Mouse (Mus musculus) hindbrain, postnatal 0 days (tissue): ENCODE measurements around the gene Ehmt1. TPM values are rescaled to one million over a fixed set of nuclear protein-coding genes. Genes with fewer than 3 reads are reported as not detected.

Experiments
- ATAC-seq: fragments of 200-750 bp; cut with Nextera tagmentation; 2 replicates; pipeline ENCODE4 v1.8.0; 2017; ENCODE audit warnings: mild to moderate bottlenecking, moderate TSS enrichment, moderate library complexity
- DNase-seq: peaks from one replicate; pipeline ENCODE4 v3.0.0-alpha.2; 2015; ENCODE audit warnings: low spot score
- H3K27ac ChIP-seq: fragments of 300-500 bp; sonication (generic); 2 replicates; pipeline ENCODE4 v1.5.1; 2014; ENCODE audit warnings: mild to moderate bottlenecking
- H3K27me3 ChIP-seq: fragments of 300-500 bp; sonication (generic); 2 replicates; pipeline ENCODE4 v1.6.1; 2014; ENCODE audit warnings: low read length, mixed read lengths; ENCODE audit not compliant: insufficient read depth
- H3K36me3 ChIP-seq: fragments of 300-500 bp; sonication (generic); 2 replicates; pipeline ENCODE4 v1.6.1; 2014; ENCODE audit warnings: low read length, mixed read lengths; ENCODE audit not compliant: insufficient read depth
- H3K4me1 ChIP-seq: fragments of 300-500 bp; sonication (generic); 2 replicates; pipeline ENCODE4 v1.6.1; 2014; ENCODE audit warnings: antibody characterized with exemption, low read length, mixed read lengths; ENCODE audit not compliant: insufficient read depth
- H3K4me2 ChIP-seq: fragments of 300-500 bp; sonication (generic); 2 replicates; pipeline ENCODE4 v1.6.1; 2014; ENCODE audit warnings: low read depth, mild to moderate bottlenecking, low read length, moderate library complexity, mixed read lengths
- H3K4me3 ChIP-seq: fragments of 300-500 bp; sonication (generic); 2 replicates; pipeline ENCODE4 v1.5.1; 2014; ENCODE audit warnings: low read length
- H3K9ac ChIP-seq: fragments of 300-500 bp; sonication (generic); replicated peaks from 2 replicates; pipeline ENCODE4 v1.6.1; 2014; ENCODE audit warnings: mild to moderate bottlenecking, low read length, moderate library complexity, mixed read lengths
- H3K9me3 ChIP-seq: fragments of 300-500 bp; sonication (generic); 2 replicates; pipeline ENCODE4 v1.6.1; 2016; ENCODE audit warnings: low read length, mixed read lengths
- CTCF ChIP-seq: IDR thresholded peaks from 2 replicates; pipeline ENCODE4 v1.5.1; 2016; ENCODE audit warnings: antibody characterized with exemption, control low read depth, low read depth
- WGBS: fragments of 180-500 bp; shearing (Covaris S2); extraction: QIAGEN DNeasy Blood & Tissue Kit; methylation state at CpG from one replicate; pipeline ENCODE4 v1.1.7; 2014; 5-methylcytosine and 5-hydroxymethylcytosine counted together
- polyA plus RNA-seq: library from polyadenylated mRNA; unstranded; fragments of >200 nt; fragmentation: Nextera tagmentation; extraction: Ambion mirVana; gene quantifications from 2 replicates; pipeline ENCODE4 v1.2.1, GENCODE M21; 2015
- total RNA-seq: library from RNA; depleted of rRNA; stranded (reverse); fragments of >200 nt; gene quantifications from 2 replicates; pipeline ENCODE4 v1.2.3, GENCODE M21; 2014

Gene Ehmt1
- total and polyA plus RNA-seq, 2 experiments from 2014 or later: 61.8 to 79.8 TPM

DNA sequence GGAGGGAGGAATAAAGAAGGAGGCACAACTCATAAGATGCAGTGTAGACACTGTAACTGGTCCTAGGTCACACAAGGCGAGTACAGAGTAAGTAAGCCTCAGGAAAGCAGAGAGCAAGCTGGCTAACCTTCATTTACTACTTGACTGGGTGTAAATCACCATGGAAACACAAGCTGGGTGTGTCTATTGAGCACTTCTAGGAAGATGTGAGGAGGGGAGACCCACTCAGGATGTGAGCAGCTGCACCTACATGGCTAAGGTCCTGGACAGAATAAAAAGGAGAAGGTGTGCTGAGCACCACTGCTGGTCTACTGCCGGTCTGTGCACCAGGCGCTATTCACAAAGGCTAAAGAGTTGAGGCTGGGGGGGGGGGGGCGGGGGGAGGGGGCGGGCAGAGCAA, 142.6 kb downstream of the Ehmt1 start:
- H3K9me3 ChIP-seq: no peaks in the 10 kb centered on the region
- no peaks in the 10 kb centered on the region for H3K4me1 ChIP-seq
- no peaks in the 10 kb centered on the region for H3K27me3 ChIP-seq
- DNase-seq (no peak), ATAC-seq (no peak)
- WGBS: 12% methylated on average over 4 of the region's 5 CpGs
- TF ChIP-seq CTCF: no peak
- H3K27ac ChIP-seq: no peak overlapping the region
- H3K4me2 ChIP-seq: no peak overlapping the region
- no peak overlapping the region for H3K4me3 ChIP-seq
- H3K9ac ChIP-seq: no peak overlapping the region
- no peaks in the 10 kb centered on the region for H3K36me3 ChIP-seq

GRCm38 (mm10) chr2:24775951-24776587, 143.3 kb downstream of the Ehmt1 start:
- Histone ChIP-seq H3K27me3 (no peaks in the 10 kb centered on the region), H3K4me2 (no peak overlapping the region), H3K27ac (no peak overlapping the region), H3K36me3 (no peaks in the 10 kb centered on the region), H3K9ac (no peak overlapping the region), H3K4me3 (no peak overlapping the region), H3K9me3 (no peaks in the 10 kb centered on the region), H3K4me1 (no peaks in the 10 kb centered on the region)
- WGBS: 76% methylated on average over 11 of the region's 11 CpGs
- DNase-seq (no peak), ATAC-seq (no peak)
- TF ChIP-seq CTCF: no peak

DNA sequence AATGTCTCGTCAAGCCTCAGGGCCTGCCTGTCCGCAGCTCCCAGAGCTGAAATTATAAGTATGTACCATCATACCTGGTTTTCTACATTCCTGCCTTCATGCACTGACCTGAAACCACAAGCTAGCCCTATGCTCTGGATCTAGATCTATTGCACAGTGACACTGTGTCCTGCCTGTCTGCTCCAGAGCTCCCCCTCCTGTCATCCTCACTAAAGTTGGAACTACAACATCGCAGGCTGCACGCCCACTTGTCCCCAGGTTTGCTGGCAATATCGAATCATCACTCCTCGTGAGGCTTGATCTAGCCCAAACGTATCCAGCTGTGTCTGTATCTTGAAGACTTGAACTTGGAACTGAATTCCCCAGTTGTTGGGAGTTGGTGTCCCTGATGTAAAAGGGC, 144.6 kb downstream of the Ehmt1 start:
- no peaks in the 10 kb centered on the region for H3K27me3 ChIP-seq
- ATAC-seq (no peak), DNase-seq (no peak)
- WGBS: 60% methylated on average over 7 of the region's 7 CpGs
- H3K4me1 ChIP-seq: no peaks in the 10 kb centered on the region
- no peak overlapping the region for H3K4me2 ChIP-seq
- H3K9ac ChIP-seq: no peak overlapping the region
- H3K27ac ChIP-seq: no peak overlapping the region
- TF ChIP-seq CTCF: peak; percentile 36
- no peak overlapping the region for H3K4me3 ChIP-seq
- H3K9me3 ChIP-seq: no peaks in the 10 kb centered on the region
- H3K36me3 ChIP-seq: no peaks in the 10 kb centered on the region

GRCm38 (mm10) chr2:24770861-24771260, 148.6 kb downstream of the Ehmt1 start:
- 66% methylated on average over 4 of the region's 4 CpGs for WGBS
- no peak overlapping the region for H3K4me3 ChIP-seq
- no peaks in the 10 kb centered on the region for H3K9me3 ChIP-seq
- no peak overlapping the region for H3K9ac ChIP-seq
- H3K27me3 ChIP-seq: no peaks in the 10 kb centered on the region
- no peak overlapping the region for H3K4me2 ChIP-seq
- ATAC-seq (no peak), DNase-seq (no peak)
- no peaks in the 10 kb centered on the region for H3K4me1 ChIP-seq
- TF ChIP-seq CTCF: no peak
- H3K27ac ChIP-seq: no peak overlapping the region
- H3K36me3 ChIP-seq: no peaks in the 10 kb centered on the region

GRCm38 (mm10) chr2:24763115-24763557, 156.3 kb downstream of the Ehmt1 start, which contains the start of gene Cacna1b:
Cacna1b (minus strand) TSS chr2:24763152.
- no peaks in the 10 kb centered on the region for H3K4me1 ChIP-seq
- peak within 1 kb of the TSS; percentile 90 for H3K27ac ChIP-seq
- H3K9me3 ChIP-seq: no peaks in the 10 kb centered on the region
- no peak for TF ChIP-seq CTCF
- H3K36me3 ChIP-seq: no peaks in the 10 kb centered on the region
- DNase-seq (peak; percentile 95), ATAC-seq (peak; percentile 90)
- H3K27me3 ChIP-seq: no peaks in the 10 kb centered on the region
- H3K4me2 ChIP-seq: peak within 1 kb of the TSS; percentile 83
- 1% methylated on average over 40 of the region's 42 CpGs for WGBS
- peak within 1 kb of the TSS; percentile 79 for H3K4me3 ChIP-seq
- peak within 1 kb of the TSS; percentile 89 for H3K9ac ChIP-seq

- DNase-seq (peak; percentile 73), ATAC-seq (peak; percentile 74)
- peak overlapping the region; percentile 90 for H3K27ac ChIP-seq
- H3K4me3 ChIP-seq: peak overlapping the region; percentile 79
- no peaks in the 10 kb centered on the region for H3K4me1 ChIP-seq
- no peaks in the 10 kb centered on the region for H3K36me3 ChIP-seq
- H3K9ac ChIP-seq: peak overlapping the region; percentile 89
- 1% methylated on average over 46 of the region's 52 CpGs for WGBS
- TF ChIP-seq CTCF: no peak
- H3K9me3 ChIP-seq: no peaks in the 10 kb centered on the region
- no peaks in the 10 kb centered on the region for H3K27me3 ChIP-seq
- peak overlapping the region; percentile 83 for H3K4me2 ChIP-seq
Observed at GRCm38 (mm10) chr2:24762446-24762960, 156.9 kb downstream of the Ehmt1 start.

DNA sequence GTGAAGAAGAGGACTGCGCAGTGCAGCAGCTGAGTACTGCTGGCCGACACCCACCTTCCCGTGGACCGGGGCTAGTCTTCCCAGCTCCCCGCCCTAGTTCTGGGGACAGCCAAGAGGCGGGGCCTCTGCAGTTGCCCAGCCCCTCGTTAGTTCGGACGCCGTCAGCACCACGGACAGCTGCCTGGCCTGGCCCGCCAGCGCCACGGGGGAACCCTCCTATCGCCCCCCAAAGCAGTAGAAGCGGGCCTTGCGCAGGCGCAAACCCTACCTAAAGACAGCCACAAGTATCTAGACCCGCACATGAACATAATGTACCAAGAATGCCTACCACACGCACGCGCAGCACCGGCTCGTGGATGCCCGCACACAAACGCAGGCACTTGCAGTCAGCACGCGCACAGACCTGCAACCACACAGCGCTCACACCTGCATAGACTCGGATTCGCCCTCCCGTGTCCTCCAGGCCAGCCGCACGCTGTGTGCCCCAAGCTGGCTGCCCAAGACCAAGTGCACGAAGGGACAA, 157.4 kb downstream of the Ehmt1 start:
- no peaks in the 10 kb centered on the region for H3K9me3 ChIP-seq
- H3K27ac ChIP-seq: peak overlapping the region; percentile 90
- no peak for TF ChIP-seq CTCF
- no peaks in the 10 kb centered on the region for H3K27me3 ChIP-seq
- DNase-seq: peak; percentile 82
- 1% methylated on average over 33 of the region's 35 CpGs for WGBS
- H3K4me3 ChIP-seq: peak overlapping the region; percentile 79
- peaks cover 3% of the 10 kb centered on the region; the same call in 1 of the 2 replicates for H3K36me3 ChIP-seq
- no peaks in the 10 kb centered on the region for H3K4me1 ChIP-seq
- H3K4me2 ChIP-seq: peak overlapping the region; percentile 83
- ATAC-seq: peak; percentile 74
- H3K9ac ChIP-seq: peak overlapping the region; percentile 89
